Mouse (Mus musculus) embryonic facial prominence, embryonic 11.5 days (tissue): ENCODE data around the gene Car8. TPM values are rescaled to one million over a fixed set of nuclear protein-coding genes. Genes with fewer than 3 reads are reported as not detected.

Experiments used
- ATAC-seq: fragments of 200-750 bp; cut with Nextera tagmentation; replicated peaks from 2 replicates; pipeline ENCODE4 v1.8.0; 2017; ENCODE audit warnings: low read depth; ENCODE audit not compliant: insufficient number of reproducible peaks, low FRiP score, low TSS enrichment
- DNase-seq: peaks from one replicate; pipeline ENCODE4 v3.0.0-alpha.2; 2015; ENCODE audit warnings: low spot score
- H3K27ac ChIP-seq: fragments of 300-500 bp; sonication (generic); replicated peaks from 2 replicates; pipeline ENCODE4 v1.5.1; 2014; ENCODE audit warnings: mild to moderate bottlenecking, low read depth, low read length, control low read depth
- H3K27me3 ChIP-seq: fragments of 300-500 bp; sonication (generic); 2 replicates; pipeline ENCODE4 v1.6.1; 2014; ENCODE audit warnings: mild to moderate bottlenecking, low read length, moderate library complexity, mixed read lengths; ENCODE audit not compliant: control insufficient read depth, insufficient read depth
- H3K36me3 ChIP-seq: fragments of 300-500 bp; sonication (generic); replicated peaks from 2 replicates; pipeline ENCODE4 v1.6.1; 2014; ENCODE audit warnings: low read depth, mild to moderate bottlenecking, low read length, moderate library complexity, mixed read lengths; ENCODE audit not compliant: control insufficient read depth, insufficient read depth
- H3K4me1 ChIP-seq: fragments of 300-500 bp; sonication (generic); 2 replicates; pipeline ENCODE4 v1.6.1; 2014; ENCODE audit warnings: low read length, mixed read lengths; ENCODE audit not compliant: control insufficient read depth, insufficient read depth
- H3K4me2 ChIP-seq: fragments of 300-500 bp; sonication (generic); 2 replicates; pipeline ENCODE4 v1.6.1; 2014; ENCODE audit warnings: low read depth, mild to moderate bottlenecking, control low read depth, low read length, moderate library complexity
- H3K4me3 ChIP-seq: fragments of 300-500 bp; sonication (generic); 2 replicates; pipeline ENCODE4 v1.5.1; 2014; ENCODE audit warnings: low read depth, low read length, control low read depth
- H3K9ac ChIP-seq: fragments of 300-500 bp; sonication (generic); replicated peaks from 2 replicates; pipeline ENCODE4 v1.6.1; 2014; ENCODE audit warnings: mild to moderate bottlenecking, control low read depth, low read length
- H3K9me3 ChIP-seq: fragments of 300-500 bp; sonication (generic); replicated peaks from 2 replicates; pipeline ENCODE4 v1.6.1; 2016; ENCODE audit warnings: mild to moderate bottlenecking, low read length, inconsistent platforms, mixed read lengths; ENCODE audit not compliant: control insufficient read depth
- WGBS: fragments of 180-500 bp; shearing (Covaris S2); extraction: QIAGEN DNeasy Blood & Tissue Kit; methylation state at CpG from one replicate; pipeline ENCODE4 v1.1.7; 2014; 5-methylcytosine and 5-hydroxymethylcytosine counted together
- polyA plus RNA-seq: library from polyadenylated mRNA; unstranded; fragments of >200 nt; fragmentation: Nextera tagmentation; extraction: Ambion mirVana; gene quantifications from 2 replicates; pipeline ENCODE4 v1.2.1, GENCODE M21; 2014

Car8 gene
- polyA plus RNA-seq, 1 experiment from 2014 or later = 2.6 TPM

- ATAC-seq = no peak
- H3K4me2 ChIP-seq = no peak overlapping the region
- no peak overlapping the region for H3K27ac ChIP-seq
- H3K9me3 ChIP-seq = no peaks in the 10 kb centered on the region
- H3K4me3 ChIP-seq = no peak overlapping the region
- no peaks in the 10 kb centered on the region for H3K27me3 ChIP-seq
- WGBS = 58% methylated on average over 12 of the region's 12 CpGs
- no peaks in the 10 kb centered on the region for H3K36me3 ChIP-seq
- no peaks in the 10 kb centered on the region for H3K4me1 ChIP-seq
- DNase-seq = no peak
- H3K9ac ChIP-seq = no peak overlapping the region
These were observed 6.3 kb downstream of the Car8 start for GRCm38 (mm10) chr4:8232393-8233111.

DNA sequence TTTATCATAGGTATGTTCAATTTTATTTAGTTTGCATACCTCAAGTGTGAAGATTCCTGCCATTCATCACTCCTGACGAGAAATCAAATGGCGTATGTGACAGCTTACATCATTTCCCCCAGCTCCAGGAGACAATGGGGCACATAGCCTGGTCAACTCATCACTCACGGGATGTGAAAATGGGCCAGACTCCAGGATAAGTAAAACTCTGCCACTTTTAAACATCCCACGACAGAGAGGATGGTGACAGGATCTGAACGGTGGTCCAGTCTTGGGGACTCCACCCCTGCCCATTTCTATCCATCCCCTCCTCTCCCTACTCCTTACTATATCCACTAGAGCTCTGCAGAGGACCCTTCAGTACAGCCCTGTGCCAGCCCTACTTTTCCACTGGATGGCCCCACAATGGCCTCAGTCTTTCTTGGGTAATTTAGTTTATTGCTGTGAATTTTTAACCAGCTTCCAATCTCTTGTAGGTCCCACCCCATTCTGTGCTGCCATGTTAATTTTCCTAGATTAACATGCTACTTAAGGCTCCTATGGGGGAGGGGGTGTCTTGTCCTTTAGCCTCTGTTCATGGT, 7.5 kb downstream of the Car8 start:
- ATAC-seq (no peak), DNase-seq (no peak)
- Histone ChIP-seq H3K27ac (no peak overlapping the region), H3K36me3 (no peaks in the 10 kb centered on the region), H3K4me1 (no peaks in the 10 kb centered on the region), H3K4me2 (no peak overlapping the region), H3K9me3 (no peaks in the 10 kb centered on the region), H3K27me3 (no peaks in the 10 kb centered on the region), H3K4me3 (no peak overlapping the region), H3K9ac (no peak overlapping the region)
- 86% methylated on average over 5 of the region's 5 CpGs for WGBS

DNA sequence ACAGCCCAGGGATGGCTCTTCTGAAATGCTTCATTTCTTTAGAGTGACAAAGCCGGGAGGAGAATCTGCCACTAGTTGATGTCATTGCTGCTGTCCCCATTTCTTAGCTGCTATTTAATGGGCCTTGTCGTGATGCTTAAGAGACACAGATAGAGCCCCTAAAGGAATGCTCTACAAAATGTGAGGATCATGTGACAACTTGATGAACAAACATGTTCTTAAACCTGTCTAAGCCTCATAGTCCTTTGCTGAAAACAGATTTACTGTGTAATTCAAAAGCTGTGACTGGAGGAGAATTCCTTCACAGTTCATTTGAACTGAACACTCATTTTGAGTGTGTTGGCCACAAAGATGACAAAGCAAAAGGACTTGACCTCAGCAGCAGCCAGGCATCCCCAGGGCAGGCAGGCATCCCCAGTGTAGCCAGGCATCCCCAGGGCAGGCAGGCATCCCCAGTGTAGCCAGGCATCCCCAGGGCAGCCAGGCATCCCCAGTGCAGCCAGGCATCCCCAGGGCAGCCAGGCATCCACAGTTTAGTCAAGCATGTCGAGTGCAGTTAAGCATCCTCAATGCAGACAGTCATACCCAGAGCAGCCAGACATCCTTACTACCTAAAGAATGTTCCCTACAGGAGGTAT, 9.1 kb downstream of the Car8 start:
- no peak for ATAC-seq
- 64% methylated on average over 3 of the region's 3 CpGs for WGBS
- Histone ChIP-seq H3K27me3 (no peaks in the 10 kb centered on the region), H3K4me2 (no peak overlapping the region), H3K4me1 (no peaks in the 10 kb centered on the region), H3K9ac (no peak overlapping the region), H3K4me3 (no peak overlapping the region), H3K36me3 (no peaks in the 10 kb centered on the region), H3K27ac (no peak overlapping the region), H3K9me3 (no peaks in the 10 kb centered on the region)
- DNase-seq = no peak

DNA sequence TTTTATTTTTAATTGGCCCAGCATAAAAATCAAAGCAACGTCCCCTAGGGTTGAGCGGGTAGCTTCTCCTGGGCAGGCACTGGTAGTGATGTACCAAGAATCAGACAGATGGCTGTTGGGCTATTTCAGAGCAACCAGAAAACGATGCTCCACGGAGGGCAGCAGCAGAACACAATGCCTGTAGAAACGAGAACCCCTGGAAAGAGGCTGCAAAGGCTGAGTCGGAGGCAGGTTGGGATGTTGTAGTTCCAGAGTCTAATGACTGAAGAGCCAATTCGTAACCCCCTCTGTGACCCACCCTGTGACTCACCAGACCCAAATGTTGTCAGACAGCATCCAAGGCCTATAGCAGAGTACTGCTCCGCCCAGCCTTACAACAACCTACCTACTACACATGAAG, 19.9 kb downstream of the Car8 start:
- Histone ChIP-seq H3K4me3 (no peak overlapping the region), H3K4me1 (no peaks in the 10 kb centered on the region), H3K4me2 (no peak overlapping the region), H3K36me3 (no peaks in the 10 kb centered on the region), H3K9ac (no peak overlapping the region), H3K27ac (no peak overlapping the region), H3K9me3 (no peaks in the 10 kb centered on the region), H3K27me3 (no peaks in the 10 kb centered on the region)
- DNase-seq (no peak), ATAC-seq (no peak)
- WGBS = 90% methylated on average over 8 of the region's 8 CpGs

DNA sequence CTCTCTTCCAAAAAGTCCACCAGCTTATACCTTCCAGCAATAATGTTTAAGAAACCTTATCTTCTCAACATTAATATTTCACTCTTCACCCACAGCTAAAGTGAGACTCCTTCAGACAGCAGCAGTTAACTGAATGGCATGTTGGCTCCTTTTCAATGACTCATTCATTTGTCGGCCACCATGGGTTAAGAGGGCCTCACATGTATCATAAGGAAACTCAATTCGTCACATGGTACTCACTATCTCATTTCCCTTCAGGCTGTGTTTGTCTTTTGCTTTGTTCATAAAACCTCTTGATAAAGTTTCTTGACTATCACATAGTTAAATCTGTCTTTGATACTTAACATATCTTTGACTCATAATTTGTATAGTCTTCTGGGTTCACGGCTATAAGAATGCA, 20.8 kb downstream of the Car8 start:
- WGBS = 73% methylated on average over 3 of the region's 3 CpGs
- no peak overlapping the region for H3K4me3 ChIP-seq

DNA sequence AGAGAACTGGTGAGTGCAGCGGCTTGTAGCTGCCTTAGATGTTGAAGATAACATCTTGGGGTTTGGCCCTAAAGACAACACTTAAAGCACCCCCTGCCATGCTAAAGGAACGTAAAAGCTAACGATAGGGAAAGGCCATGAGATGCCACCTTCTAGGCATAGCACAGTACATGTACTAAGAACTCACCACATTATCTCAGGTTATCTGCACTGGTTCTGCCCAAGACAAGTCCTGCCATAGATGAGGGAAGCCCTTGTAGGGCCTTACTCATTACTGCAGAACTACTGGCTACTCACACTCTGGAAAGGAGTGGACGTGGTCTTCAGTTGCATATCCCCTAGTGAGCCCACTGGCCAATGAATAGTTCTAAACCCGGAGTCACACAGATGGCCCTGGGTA, 21.6 kb downstream of the Car8 start:
- Histone ChIP-seq H3K4me1 (no peaks in the 10 kb centered on the region), H3K27ac (no peak overlapping the region), H3K36me3 (no peaks in the 10 kb centered on the region), H3K9me3 (no peaks in the 10 kb centered on the region), H3K4me3 (no peak overlapping the region), H3K27me3 (no peaks in the 10 kb centered on the region), H3K4me2 (no peak overlapping the region), H3K9ac (no peak overlapping the region)
- ATAC-seq (no peak), DNase-seq (no peak)
- 76% methylated on average over 5 of the region's 5 CpGs for WGBS

More for the DNA sequence above, 20.8 kb downstream of the Car8 start:
- Histone ChIP-seq H3K27me3 (no peaks in the 10 kb centered on the region), H3K4me1 (no peaks in the 10 kb centered on the region), H3K9ac (no peak overlapping the region), H3K36me3 (no peaks in the 10 kb centered on the region), H3K9me3 (no peaks in the 10 kb centered on the region), H3K27ac (no peak overlapping the region), H3K4me2 (no peak overlapping the region)
- ATAC-seq (no peak), DNase-seq (no peak)

DNA sequence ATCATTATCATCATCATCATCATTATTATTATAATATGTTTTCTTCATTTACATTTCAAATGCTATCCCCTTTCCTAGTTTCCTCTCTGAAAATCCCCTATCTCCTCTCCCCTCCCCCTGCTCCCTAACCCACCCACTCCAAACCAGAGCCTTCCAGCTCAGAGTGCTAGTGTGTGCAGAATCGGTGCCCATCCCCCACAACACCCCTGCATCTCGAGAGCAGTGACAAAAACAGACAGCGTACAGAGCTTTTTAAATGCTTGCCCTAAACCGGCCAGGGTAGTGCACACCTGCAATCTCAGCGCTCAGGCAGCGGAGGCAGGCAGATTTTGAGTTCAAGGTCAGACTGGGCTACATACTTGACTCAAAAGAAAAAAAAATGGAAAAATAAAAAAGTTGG, 22.3 kb downstream of the Car8 start:
- no peak for DNase-seq

DNA sequence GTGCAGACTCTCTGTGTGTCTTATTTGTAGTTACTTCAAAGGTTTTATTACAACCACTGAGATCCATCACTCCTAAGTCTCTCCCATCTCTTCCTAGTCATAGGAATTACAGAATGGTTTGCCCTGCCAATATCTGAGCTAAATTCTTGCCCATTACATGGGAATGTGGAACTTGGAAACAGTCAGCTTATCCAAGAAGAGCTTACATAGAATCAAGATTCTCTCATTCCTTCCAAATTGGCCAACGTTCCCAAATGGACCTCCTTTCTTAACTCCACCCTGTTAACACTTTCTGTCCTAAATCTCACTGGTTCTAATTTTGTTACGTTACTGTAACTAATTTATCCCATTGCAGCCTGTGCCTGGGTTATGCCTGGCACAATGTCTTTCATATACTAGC, 25.2 kb downstream of the Car8 start:
- 71% methylated on average over 2 of the region's 2 CpGs for WGBS
- Histone ChIP-seq H3K9ac (no peak overlapping the region), H3K4me1 (no peaks in the 10 kb centered on the region), H3K4me2 (no peak overlapping the region), H3K36me3 (no peaks in the 10 kb centered on the region), H3K27ac (no peak overlapping the region), H3K27me3 (no peaks in the 10 kb centered on the region), H3K4me3 (no peak overlapping the region), H3K9me3 (no peaks in the 10 kb centered on the region)
- ATAC-seq (no peak), DNase-seq (no peak)

More for the DNA sequence above, 22.3 kb downstream of the Car8 start:
- H3K4me1 ChIP-seq = no peaks in the 10 kb centered on the region
- no peak overlapping the region for H3K27ac ChIP-seq
- ATAC-seq = peak; percentile 62; the same call in 1 of the 2 replicates
- 32% methylated on average over 6 of the region's 6 CpGs for WGBS
- H3K27me3 ChIP-seq = no peaks in the 10 kb centered on the region
- no peaks in the 10 kb centered on the region for H3K36me3 ChIP-seq
- no peak overlapping the region for H3K4me2 ChIP-seq
- H3K9me3 ChIP-seq = no peaks in the 10 kb centered on the region
- H3K4me3 ChIP-seq = no peak overlapping the region
- no peak overlapping the region for H3K9ac ChIP-seq
